Comparison of ENCODE assay signal across 28 mouse cellular contexts in the genomic region with DNA sequence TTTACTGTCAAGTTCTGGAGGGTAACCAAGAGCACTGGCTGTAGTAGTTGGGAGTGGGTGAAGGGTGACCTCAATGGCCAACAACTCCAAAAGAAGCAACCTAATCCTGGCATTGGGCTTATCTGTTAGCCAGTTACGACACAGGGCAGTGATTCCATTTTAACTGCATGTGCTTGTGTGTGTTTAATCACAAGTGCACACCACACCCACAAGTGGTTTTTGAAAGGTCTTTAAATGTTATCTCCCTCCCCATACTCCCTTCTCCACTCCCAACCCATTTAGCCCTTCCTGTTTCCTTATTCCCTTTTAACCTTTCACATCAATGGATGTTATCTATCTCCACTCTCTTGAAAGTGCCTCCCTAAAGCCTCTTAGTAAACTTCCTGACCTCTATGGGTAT. TPM values are rescaled to one million over a fixed set of nuclear protein-coding genes. Genes with fewer than 3 reads are reported as not detected.
A peak's percentile ranks its signal among the peaks of the same experiment; 100 is the strongest.
DNase-seq lines count a peak whose midpoint lies in the region; ATAC-seq and TF ChIP-seq lines count a peak whose summit lies in the region.
"Had no signal": no experiment of that assay in that cellular context is flagged by ENCODE, and none has a peak within 500 bp of the region (broad histone marks: within the 10 kb centered on the region; RNA-seq: fewer than 3 reads in every experiment).

No protein-coding gene starts in this region.

- no peak overlapping the region for H3K27ac ChIP-seq in lung, postnatal 0 days (ENCODE audit: low read length)
- H3K27ac ChIP-seq in intestine, embryonic 14.5 days (ENCODE audit: low read depth) = no peak overlapping the region
- H3K27ac ChIP-seq in midbrain, embryonic 16.5 days (ENCODE audit: low read length) = no peak overlapping the region
- H3K27ac ChIP-seq: embryonic facial prominence, embryonic 15.5 days; hindbrain, embryonic 13.5 days; left cerebral cortex, adult 2 months; limb, embryonic 10.5 days; liver, embryonic 13.5 days; lung, embryonic 15.5 days; midbrain, embryonic 12.5 days had no signal

- no peak overlapping the region for H3K9ac ChIP-seq in lung, postnatal 0 days (replicated peaks; ENCODE audit: low read depth)
- H3K9ac ChIP-seq in intestine, embryonic 14.5 days (ENCODE audit: low read length) = no peak overlapping the region
- H3K9ac ChIP-seq in midbrain, embryonic 16.5 days (ENCODE audit: low read depth, low read length) = no peak overlapping the region
- H3K9ac ChIP-seq: embryonic facial prominence, embryonic 15.5 days; heart, embryonic 12.5 days; hindbrain, embryonic 13.5 days; liver, embryonic 13.5 days; lung, embryonic 15.5 days; midbrain, embryonic 12.5 days had no signal

- peak; percentile 32; the same call in 1 of the 2 replicates for ATAC-seq in lung, postnatal 0 days
- peak; percentile 59; the same call in 1 of the 2 replicates for ATAC-seq in intestine, embryonic 14.5 days (replicated peaks; ENCODE audit: low FRiP score, low TSS enrichment, low read depth)
- peak; percentile 42; the same call in 1 of the 2 replicates for ATAC-seq in megakaryocyte progenitor cell, adult 5-6 weeks (replicated peaks; ENCODE audit: poor library complexity)
- ATAC-seq in midbrain, embryonic 16.5 days = no peak
- ATAC-seq: forebrain, embryonic 16.5 days had no signal

- no peaks in the 10 kb centered on the region for H3K9me3 ChIP-seq in lung, postnatal 0 days (ENCODE audit: low read length)
- H3K9me3 ChIP-seq in intestine, embryonic 14.5 days (ENCODE audit: control insufficient read depth, low read length) = no peaks in the 10 kb centered on the region
- H3K9me3 ChIP-seq in midbrain, embryonic 16.5 days (replicated peaks; ENCODE audit: control insufficient read depth, low read length, poor library complexity, severe bottlenecking) = no peaks in the 10 kb centered on the region
- H3K9me3 ChIP-seq: embryonic facial prominence, embryonic 15.5 days; heart, embryonic 12.5 days; hindbrain, embryonic 13.5 days; limb, embryonic 10.5 days; liver, embryonic 13.5 days; lung, embryonic 15.5 days; midbrain, embryonic 12.5 days had no signal

- 0 out of 2 replicates have a peak, but pooled peaks have one; percentile 11 for TF ChIP-seq EP300 in lung, postnatal 0 days (IDR thresholded peaks at IDR 0.05)

- no peak overlapping the region for H3K4me2 ChIP-seq in lung, postnatal 0 days (replicated peaks; ENCODE audit: low read depth, low read length)
- no peak overlapping the region for H3K4me2 ChIP-seq in intestine, embryonic 14.5 days (ENCODE audit: low read length)
- no peak overlapping the region for H3K4me2 ChIP-seq in midbrain, embryonic 16.5 days (ENCODE audit: low read length)
- H3K4me2 ChIP-seq: embryonic facial prominence, embryonic 15.5 days; heart, embryonic 12.5 days; hindbrain, embryonic 13.5 days; liver, embryonic 13.5 days; lung, embryonic 15.5 days; midbrain, embryonic 12.5 days had no signal

- no peak for TF ChIP-seq POLR2A in lung, adult 2 months (IDR thresholded peaks at IDR 0.05; ENCODE audit: borderline replicate concordance, extremely low read depth, low read depth, low read length)

- TF ChIP-seq CTCF in lung, postnatal 0 days (IDR thresholded peaks at IDR 0.05) = no peak
- TF ChIP-seq CTCF in lung, adult 2 months (IDR thresholded peaks at IDR 0.05; ENCODE audit: insufficient read depth, low read length) = no peak

- peaks cover 25% of the 10 kb centered on the region; the same call in 1 of the 2 replicates for H3K36me3 ChIP-seq in lung, postnatal 0 days (ENCODE audit: insufficient read depth, low read length)
- peaks cover 65% of the 10 kb centered on the region for H3K36me3 ChIP-seq in intestine, embryonic 14.5 days (ENCODE audit: control insufficient read depth, insufficient read depth, low read length)
- peaks cover 25% of the 10 kb centered on the region for H3K36me3 ChIP-seq in midbrain, embryonic 16.5 days (ENCODE audit: control insufficient read depth, insufficient read depth, low read length)

- 33% methylated on average over 1 of the region's 1 CpGs for WGBS in lung, postnatal 0 days
- 37% methylated on average over 1 of the region's 1 CpGs for WGBS in lung, adult 2 months
- 59% methylated on average over 1 of the region's 1 CpGs for whole genome bisulfite sequencing in intestine, embryonic 14.5 days
- WGBS in midbrain, embryonic 16.5 days = 81% methylated on average over 1 of the region's 1 CpGs

- H3K4me1 ChIP-seq in lung, postnatal 0 days (ENCODE audit: insufficient read depth, low read depth, low read length) = no peaks in the 10 kb centered on the region
- H3K4me1 ChIP-seq in lung, adult 2 months (ENCODE audit: control insufficient read depth, insufficient read depth, low read length) = peaks cover 5% of the 10 kb centered on the region
- no peaks in the 10 kb centered on the region for H3K4me1 ChIP-seq in intestine, embryonic 14.5 days (replicated peaks; ENCODE audit: control insufficient read depth, insufficient read depth, low read length)
- H3K4me1 ChIP-seq in midbrain, embryonic 16.5 days (ENCODE audit: control insufficient read depth, insufficient read depth, low read length) = no peaks in the 10 kb centered on the region
- H3K4me1 ChIP-seq: embryonic facial prominence, embryonic 15.5 days; hindbrain, embryonic 13.5 days; limb, embryonic 10.5 days; liver, embryonic 13.5 days; lung, embryonic 15.5 days; midbrain, embryonic 12.5 days had no signal

- no peaks in the 10 kb centered on the region for H3K27me3 ChIP-seq in lung, postnatal 0 days (replicated peaks; ENCODE audit: insufficient read depth, low read length)
- H3K27me3 ChIP-seq in intestine, embryonic 14.5 days (replicated peaks; ENCODE audit: control insufficient read depth, insufficient read depth, low read length) = no peaks in the 10 kb centered on the region
- H3K27me3 ChIP-seq in midbrain, embryonic 16.5 days (ENCODE audit: control insufficient read depth, insufficient read depth, low read depth, low read length) = no peaks in the 10 kb centered on the region
- H3K27me3 ChIP-seq: embryonic facial prominence, embryonic 15.5 days; heart, embryonic 12.5 days; hindbrain, embryonic 13.5 days; liver, embryonic 13.5 days; lung, embryonic 15.5 days; midbrain, embryonic 12.5 days had no signal

- H3K4me3 ChIP-seq in lung, postnatal 0 days (ENCODE audit: low read depth, low read length) = no peak overlapping the region
- no peak overlapping the region for H3K4me3 ChIP-seq in lung, adult 2 months (replicated peaks; ENCODE audit: extremely low read depth, low read depth, low read length)
- no peak overlapping the region for H3K4me3 ChIP-seq in intestine, embryonic 14.5 days (ENCODE audit: low read depth, low read length)
- no peak overlapping the region for H3K4me3 ChIP-seq in midbrain, embryonic 16.5 days (ENCODE audit: low read depth, low read length)
- H3K4me3 ChIP-seq: embryonic facial prominence, embryonic 15.5 days; heart, embryonic 12.5 days; hindbrain, embryonic 13.5 days; left cerebral cortex, adult 2 months; limb, embryonic 10.5 days; liver, embryonic 13.5 days; lung, embryonic 15.5 days; midbrain, embryonic 12.5 days had no signal

- peak; percentile 32 for DNase-seq in lung, postnatal 0 days (ENCODE audit: low spot score)
- no peak for DNase-seq in lung, adult 2 months
- no peak for DNase-seq in intestine, embryonic 14.5 days (ENCODE audit: low spot score)
- no peak for DNase-seq in adrenal gland, adult 8-10 months
- DNase-seq in adrenal gland, adult 2 months = no peak
- DNase-seq: cerebellum, adult 11 months; cerebellum, adult 9-11 months; gastrocnemius, postnatal 10 days; heart, postnatal 36 days; kidney, adult 9 months; kidney, postnatal 14 days; layer of hippocampus, adult 9-11 months; liver, embryonic 13.5 days; right cerebral cortex, postnatal 14 days; thymus, adult 18-20 months; thymus, postnatal 36 days had no signal

RNA-seq across cellular contexts. Expression of a gene that starts 20.5 kb away (rescaled TPM):
- 0.05 and 0.08 TPM in 2 replicates for polyA plus RNA-seq in lung, postnatal 0 days (2015; fragmentation: Nextera tagmentation; extraction: Ambion mirVana)
- polyA plus RNA-seq in lung, adult 2 months (2012; rRNA removed) = not detected in 2 replicates
- polyA plus RNA-seq in intestine, embryonic 14.5 days (2014; fragmentation: Nextera tagmentation; extraction: Ambion mirVana) = not detected in 2 replicates
- not detected in 2 replicates for total RNA-seq in megakaryocyte progenitor cell, adult 5-6 weeks (2015)
- not detected in 2 replicates for total RNA-seq in megakaryocyte progenitor cell, adult 5-6 weeks (2017)
- 8.6 and 10.2 TPM in 2 replicates for polyA plus RNA-seq in midbrain, embryonic 16.5 days (2015; fragmentation: Nextera tagmentation; extraction: Ambion mirVana)
- 1 to 10 TPM in 1 of 4 experiments, under 1 TPM in 1, not detected in 2; 0.77 to 1.7 TPM for total RNA-seq in adrenal gland, adult 8-10 months (2022)
- not detected for total RNA-seq in adrenal gland, adult 2 months (2021)
- not detected in 2 replicates for polyA plus RNA-seq in adrenal gland, adult 2 months (2012; rRNA removed)
- total RNA-seq: common myeloid progenitor, adult 5-6 weeks; gastrocnemius, postnatal 10 days; granulocyte monocyte progenitor cell, adult 5-6 weeks; heart, postnatal 36 days had no signal
- polyA plus RNA-seq: heart, embryonic 12.5 days; limb, embryonic 10.5 days; liver, embryonic 13.5 days had no signal

RNA-seq across cellular contexts. Expression of a gene that starts 46.0 kb away (rescaled TPM):
- polyA plus RNA-seq in lung, postnatal 0 days (2015; fragmentation: Nextera tagmentation; extraction: Ambion mirVana) = 47.9 and 49.9 TPM in 2 replicates
- 5.2 and 12.8 TPM in 2 replicates for polyA plus RNA-seq in lung, adult 2 months (2012; rRNA removed)
- polyA plus RNA-seq in intestine, embryonic 14.5 days (2014; fragmentation: Nextera tagmentation; extraction: Ambion mirVana) = 64.1 and 66.1 TPM in 2 replicates
- total RNA-seq in megakaryocyte progenitor cell, adult 5-6 weeks (2015) = 73.8 and 83.1 TPM in 2 replicates
- total RNA-seq in megakaryocyte progenitor cell, adult 5-6 weeks (2017) = 39.5 and 45.7 TPM in 2 replicates
- polyA plus RNA-seq in midbrain, embryonic 16.5 days (2015; fragmentation: Nextera tagmentation; extraction: Ambion mirVana) = 31.2 and 31.5 TPM in 2 replicates
- 100 to 1,000 TPM in 1 of 4 experiments, 10 to 100 TPM in 3; 85.9 to 102 (median 92.8) TPM for total RNA-seq in adrenal gland, adult 8-10 months (2022)
- total RNA-seq in adrenal gland, adult 2 months (2021) = 10 to 100 TPM; 73.4 to 87.4 TPM
- 1.7 and 2.2 TPM in 2 replicates for polyA plus RNA-seq in adrenal gland, adult 2 months (2012; rRNA removed)
